Mouse (Mus musculus): Measurements from ENCODE around the gene Pcsk6. TPM values are rescaled to one million over a fixed set of nuclear protein-coding genes. Genes with fewer than 3 reads are reported as not detected.

Pcsk6 gene
- polyA plus RNA-seq, 1 experiment = 0.06 TPM

GRCm38 (mm10) chr7:66080231-66080613 is 218.7 kb downstream of the Pcsk6 start:
- Histone ChIP-seq H3K79me3 (ENCODE audit: low read depth) (peaks cover 15% of the 10 kb centered on the region), H3K36me3 (ENCODE audit: control insufficient read depth, insufficient read depth) (peaks cover 41% of the 10 kb centered on the region), H3ac (ENCODE audit: control insufficient read depth, insufficient read length, low read depth) (peak overlapping the region; percentile 34), H3K79me2 (ENCODE audit: control insufficient read depth, insufficient read depth) (peaks cover 24% of the 10 kb centered on the region), H3K27me3 (ENCODE audit: control insufficient read depth, insufficient read depth, insufficient read length) (no peaks in the 10 kb centered on the region), H3K4me3 (ENCODE audit: insufficient read depth, poor library complexity, severe bottlenecking) (peak overlapping the region; percentile 64)
- no peak for TF ChIP-seq MAX (IDR thresholded peaks at IDR 0.05)
- no peak for TF ChIP-seq CTCF (IDR thresholded peaks at IDR 0.05; ENCODE audit: control insufficient read depth, insufficient read depth, insufficient read length)
- no peak for TF ChIP-seq CEBPB (IDR thresholded peaks at IDR 0.05; ENCODE audit: low read depth)
- no peak for TF ChIP-seq USF1 (IDR thresholded peaks at IDR 0.05; ENCODE audit: low read depth)
- TF ChIP-seq MYOG (IDR thresholded peaks at IDR 0.05; ENCODE audit: control insufficient read depth, extremely low read depth, insufficient read length) = no peak
- TF ChIP-seq FOSL1 (IDR thresholded peaks at IDR 0.05; ENCODE audit: insufficient read depth, low read length, poor library complexity, severe bottlenecking) = no peak
- TF ChIP-seq MYOD1 (IDR thresholded peaks at IDR 0.05; ENCODE audit: control insufficient read depth, insufficient read length, low read depth) = no peak

- no peaks in the 10 kb centered on the region for H3K27me3 ChIP-seq (ENCODE audit: control insufficient read depth, insufficient read depth, insufficient read length)
- TF ChIP-seq CEBPB (IDR thresholded peaks at IDR 0.05; ENCODE audit: low read depth) (no peak), USF1 (IDR thresholded peaks at IDR 0.05; ENCODE audit: low read depth) (no peak), FOSL1 (IDR thresholded peaks at IDR 0.05; ENCODE audit: insufficient read depth, low read length, poor library complexity, severe bottlenecking) (no peak)
- H3K79me2 ChIP-seq (ENCODE audit: control insufficient read depth, insufficient read depth) = peaks cover 24% of the 10 kb centered on the region
- peaks cover 15% of the 10 kb centered on the region for H3K79me3 ChIP-seq (ENCODE audit: low read depth)
- peaks cover 64% of the 10 kb centered on the region for H3K36me3 ChIP-seq (ENCODE audit: control insufficient read depth, insufficient read depth)
- no peak overlapping the region for H3K4me3 ChIP-seq (ENCODE audit: insufficient read depth, poor library complexity, severe bottlenecking)
- H3ac ChIP-seq (ENCODE audit: control insufficient read depth, insufficient read length, low read depth) = no peak overlapping the region
Observed at GRCm38 (mm10) chr7:66083757-66084156, 222.2 kb downstream of the Pcsk6 start.

DNA sequence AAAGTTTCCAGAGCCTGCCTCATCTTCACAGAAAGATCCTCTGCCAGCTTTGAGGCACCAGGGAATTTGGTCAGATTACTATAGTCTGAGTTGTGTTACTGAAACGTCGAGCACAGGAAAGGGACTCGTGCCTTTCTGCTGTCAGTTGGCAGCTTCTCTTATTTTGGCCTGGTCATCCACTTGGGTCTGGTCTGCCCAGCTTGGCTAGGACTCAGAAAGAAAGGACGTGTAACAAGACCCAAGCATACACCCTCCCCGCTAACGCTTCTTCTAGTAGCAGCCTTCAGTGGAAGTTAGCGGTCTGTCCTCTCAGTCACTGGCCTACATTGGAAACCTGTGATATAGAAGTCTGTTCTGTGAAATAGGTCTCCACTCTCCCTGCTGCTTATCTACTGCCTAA is 223.0 kb downstream of the Pcsk6 start:
- TF ChIP-seq MYOG (IDR thresholded peaks at IDR 0.05; ENCODE audit: control insufficient read depth, extremely low read depth, insufficient read length) (no peak), FOSL1 (IDR thresholded peaks at IDR 0.05; ENCODE audit: insufficient read depth, low read length, poor library complexity, severe bottlenecking) (no peak), USF1 (IDR thresholded peaks at IDR 0.05; ENCODE audit: low read depth) (no peak), CTCF (IDR thresholded peaks at IDR 0.05; ENCODE audit: control insufficient read depth, insufficient read depth, insufficient read length) (no peak), MYOD1 (IDR thresholded peaks at IDR 0.05; ENCODE audit: control insufficient read depth, insufficient read length, low read depth) (no peak), CEBPB (IDR thresholded peaks at IDR 0.05; ENCODE audit: low read depth) (no peak), MAX (IDR thresholded peaks at IDR 0.05) (no peak)
- no peaks in the 10 kb centered on the region for H3K27me3 ChIP-seq (ENCODE audit: control insufficient read depth, insufficient read depth, insufficient read length)
- no peak overlapping the region for H3K4me3 ChIP-seq (ENCODE audit: insufficient read depth, poor library complexity, severe bottlenecking)
- H3K36me3 ChIP-seq (ENCODE audit: control insufficient read depth, insufficient read depth) = peaks cover 69% of the 10 kb centered on the region
- H3K79me2 ChIP-seq (ENCODE audit: control insufficient read depth, insufficient read depth) = peaks cover 24% of the 10 kb centered on the region
- H3K79me3 ChIP-seq (ENCODE audit: low read depth) = peaks cover 15% of the 10 kb centered on the region
- no peak overlapping the region for H3ac ChIP-seq (ENCODE audit: control insufficient read depth, insufficient read length, low read depth)

DNA sequence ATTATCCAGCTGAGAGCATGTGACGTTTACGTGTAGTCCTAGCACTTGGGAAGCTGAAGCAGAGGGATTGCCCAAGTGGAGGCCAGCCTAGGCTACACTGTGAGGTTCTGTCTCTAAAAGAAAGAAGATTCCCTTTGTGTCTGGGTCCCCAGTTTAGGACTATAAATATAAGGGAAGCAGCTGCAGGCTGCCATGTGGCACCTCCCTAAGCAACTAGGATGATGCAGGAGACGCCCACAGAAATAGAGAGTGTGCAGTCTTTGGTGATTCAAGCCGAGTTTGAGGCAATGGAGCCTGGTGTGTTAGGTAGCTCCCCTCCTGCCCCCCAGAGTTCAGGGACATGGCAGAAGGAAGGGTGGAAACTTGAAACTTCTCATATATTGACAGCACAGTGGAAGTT is 226.1 kb downstream of the Pcsk6 start:
- peaks cover 4% of the 10 kb centered on the region for H3K79me3 ChIP-seq (ENCODE audit: low read depth)
- no peak overlapping the region for H3K4me3 ChIP-seq (ENCODE audit: insufficient read depth, poor library complexity, severe bottlenecking)
- H3K27me3 ChIP-seq (ENCODE audit: control insufficient read depth, insufficient read depth, insufficient read length) = no peaks in the 10 kb centered on the region
- peaks cover 69% of the 10 kb centered on the region for H3K36me3 ChIP-seq (ENCODE audit: control insufficient read depth, insufficient read depth)
- no peaks in the 10 kb centered on the region for H3K79me2 ChIP-seq (ENCODE audit: control insufficient read depth, insufficient read depth)
- TF ChIP-seq CTCF (IDR thresholded peaks at IDR 0.05; ENCODE audit: control insufficient read depth, insufficient read depth, insufficient read length) = no peak
- TF ChIP-seq FOSL1 (IDR thresholded peaks at IDR 0.05; ENCODE audit: insufficient read depth, low read length, poor library complexity, severe bottlenecking) = no peak
- no peak for TF ChIP-seq MYOD1 (IDR thresholded peaks at IDR 0.05; ENCODE audit: control insufficient read depth, insufficient read length, low read depth)
- TF ChIP-seq MYOG (IDR thresholded peaks at IDR 0.05; ENCODE audit: control insufficient read depth, extremely low read depth, insufficient read length) = no peak
- TF ChIP-seq USF1 (IDR thresholded peaks at IDR 0.05; ENCODE audit: low read depth) = no peak
- no peak for TF ChIP-seq MAX (IDR thresholded peaks at IDR 0.05)
- no peak for TF ChIP-seq CEBPB (IDR thresholded peaks at IDR 0.05; ENCODE audit: low read depth)
- no peak overlapping the region for H3ac ChIP-seq (ENCODE audit: control insufficient read depth, insufficient read length, low read depth)

GRCm38 (mm10) chr7:66088077-66088476 is 226.5 kb downstream of the Pcsk6 start:
- H3K36me3 ChIP-seq (ENCODE audit: control insufficient read depth, insufficient read depth) = peaks cover 64% of the 10 kb centered on the region
- TF ChIP-seq CEBPB (IDR thresholded peaks at IDR 0.05; ENCODE audit: low read depth) (no peak), MAX (IDR thresholded peaks at IDR 0.05) (no peak), USF1 (IDR thresholded peaks at IDR 0.05; ENCODE audit: low read depth) (no peak), MYOD1 (IDR thresholded peaks at IDR 0.05; ENCODE audit: control insufficient read depth, insufficient read length, low read depth) (no peak), CTCF (IDR thresholded peaks at IDR 0.05; ENCODE audit: control insufficient read depth, insufficient read depth, insufficient read length) (no peak), FOSL1 (IDR thresholded peaks at IDR 0.05; ENCODE audit: insufficient read depth, low read length, poor library complexity, severe bottlenecking) (no peak), MYOG (IDR thresholded peaks at IDR 0.05; ENCODE audit: control insufficient read depth, extremely low read depth, insufficient read length) (no peak)
- H3K79me3 ChIP-seq (ENCODE audit: low read depth) = peaks cover 4% of the 10 kb centered on the region
- H3K27me3 ChIP-seq (ENCODE audit: control insufficient read depth, insufficient read depth, insufficient read length) = no peaks in the 10 kb centered on the region
- H3K4me3 ChIP-seq (ENCODE audit: insufficient read depth, poor library complexity, severe bottlenecking) = no peak overlapping the region
- H3K79me2 ChIP-seq (ENCODE audit: control insufficient read depth, insufficient read depth) = no peaks in the 10 kb centered on the region
- H3ac ChIP-seq (ENCODE audit: control insufficient read depth, insufficient read length, low read depth) = no peak overlapping the region

DNA sequence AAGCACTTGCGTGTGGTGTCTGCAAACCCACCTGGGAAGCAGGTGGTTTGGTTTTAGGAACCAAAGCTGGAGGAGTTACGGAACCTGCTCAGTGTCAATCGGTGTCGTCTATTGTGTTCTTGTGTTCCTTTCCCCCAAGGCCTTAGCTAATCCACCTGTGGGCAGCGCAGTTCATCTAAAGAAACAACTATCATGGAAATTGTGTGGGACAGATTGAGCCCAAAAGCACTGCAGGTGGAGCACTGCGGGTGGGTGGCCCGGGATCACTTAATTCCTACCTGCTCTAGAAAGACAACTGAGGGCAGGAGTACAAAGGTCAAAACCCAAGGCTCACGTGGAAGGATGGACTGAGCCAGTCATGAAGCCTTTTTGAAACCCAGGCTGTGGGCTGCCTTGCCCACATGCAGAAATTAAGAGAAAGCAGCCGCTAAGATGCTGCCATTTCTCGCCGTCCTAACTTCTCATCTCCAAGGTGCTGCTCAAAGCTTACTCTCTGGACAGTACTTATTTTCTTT is 229.2 kb downstream of the Pcsk6 start:
- Histone ChIP-seq H3K27me3 (ENCODE audit: control insufficient read depth, insufficient read depth, insufficient read length) (no peaks in the 10 kb centered on the region), H3K79me2 (ENCODE audit: control insufficient read depth, insufficient read depth) (no peaks in the 10 kb centered on the region), H3K79me3 (ENCODE audit: low read depth) (no peaks in the 10 kb centered on the region), H3ac (ENCODE audit: control insufficient read depth, insufficient read length, low read depth) (no peak overlapping the region), H3K4me3 (ENCODE audit: insufficient read depth, poor library complexity, severe bottlenecking) (no peak overlapping the region), H3K36me3 (ENCODE audit: control insufficient read depth, insufficient read depth) (peaks cover 41% of the 10 kb centered on the region)
- TF ChIP-seq CTCF (IDR thresholded peaks at IDR 0.05; ENCODE audit: control insufficient read depth, insufficient read depth, insufficient read length) = no peak
- no peak for TF ChIP-seq USF1 (IDR thresholded peaks at IDR 0.05; ENCODE audit: low read depth)
- TF ChIP-seq MAX (IDR thresholded peaks at IDR 0.05) = no peak
- no peak for TF ChIP-seq CEBPB (IDR thresholded peaks at IDR 0.05; ENCODE audit: low read depth)
- no peak for TF ChIP-seq FOSL1 (IDR thresholded peaks at IDR 0.05; ENCODE audit: insufficient read depth, low read length, poor library complexity, severe bottlenecking)
- no peak for TF ChIP-seq MYOD1 (IDR thresholded peaks at IDR 0.05; ENCODE audit: control insufficient read depth, insufficient read length, low read depth)
- no peak for TF ChIP-seq MYOG (IDR thresholded peaks at IDR 0.05; ENCODE audit: control insufficient read depth, extremely low read depth, insufficient read length)
